Mouse (Mus musculus) olfactory bulb, adult 2 months (tissue): ENCODE measurements around the gene Mypop. TPM values are rescaled to one million over a fixed set of nuclear protein-coding genes. Genes with fewer than 3 reads are reported as not detected.

Experiments used
- H3K27ac ChIP-seq: fragments of 200-500 bp; 2 replicates; pipeline ENCODE4 v1.5.1; 2012; ENCODE audit warnings: low read depth, low read length; ENCODE audit not compliant: insufficient read depth
- H3K4me1 ChIP-seq: fragments of 200-500 bp; 2 replicates; pipeline ENCODE4 v1.6.1; 2012; ENCODE audit warnings: low read length; ENCODE audit not compliant: control insufficient read depth, insufficient read depth
- H3K4me3 ChIP-seq: fragments of 200-500 bp; 2 replicates; pipeline ENCODE4 v1.5.1; 2012; ENCODE audit warnings: mild to moderate bottlenecking, low read depth, low read length, moderate library complexity; ENCODE audit not compliant: insufficient read depth
- CTCF ChIP-seq: fragments of 200-500 bp; IDR thresholded peaks from 2 replicates; pipeline ENCODE4 v1.5.1; 2012; ENCODE audit warnings: low read depth, mild to moderate bottlenecking, low read length, moderate library complexity; ENCODE audit not compliant: insufficient read depth
- POLR2A ChIP-seq: fragments of 200-500 bp; IDR thresholded peaks from 2 replicates; pipeline ENCODE4 v1.6.1; 2012; ENCODE audit warnings: mild to moderate bottlenecking, low read depth, low read length, moderate library complexity; ENCODE audit not compliant: insufficient read depth
- WGBS: fragments of 180-500 bp; shearing (Covaris S2); methylation state at CpG from one replicate; pipeline ENCODE4 v1.1.7; 2018; 5-methylcytosine and 5-hydroxymethylcytosine counted together
- polyA plus RNA-seq: library from polyadenylated mRNA; stranded (reverse); fragments of >200 nt; gene quantifications from 2 replicates; pipeline ENCODE4 v1.2.4, GENCODE M21; 2012; ENCODE audit warnings: low replicate concordance; ENCODE audit not compliant: missing spikeins, insufficient read depth, insufficient read length

The Mypop gene
- polyA plus RNA-seq, 1 experiment = not detected

DNA sequence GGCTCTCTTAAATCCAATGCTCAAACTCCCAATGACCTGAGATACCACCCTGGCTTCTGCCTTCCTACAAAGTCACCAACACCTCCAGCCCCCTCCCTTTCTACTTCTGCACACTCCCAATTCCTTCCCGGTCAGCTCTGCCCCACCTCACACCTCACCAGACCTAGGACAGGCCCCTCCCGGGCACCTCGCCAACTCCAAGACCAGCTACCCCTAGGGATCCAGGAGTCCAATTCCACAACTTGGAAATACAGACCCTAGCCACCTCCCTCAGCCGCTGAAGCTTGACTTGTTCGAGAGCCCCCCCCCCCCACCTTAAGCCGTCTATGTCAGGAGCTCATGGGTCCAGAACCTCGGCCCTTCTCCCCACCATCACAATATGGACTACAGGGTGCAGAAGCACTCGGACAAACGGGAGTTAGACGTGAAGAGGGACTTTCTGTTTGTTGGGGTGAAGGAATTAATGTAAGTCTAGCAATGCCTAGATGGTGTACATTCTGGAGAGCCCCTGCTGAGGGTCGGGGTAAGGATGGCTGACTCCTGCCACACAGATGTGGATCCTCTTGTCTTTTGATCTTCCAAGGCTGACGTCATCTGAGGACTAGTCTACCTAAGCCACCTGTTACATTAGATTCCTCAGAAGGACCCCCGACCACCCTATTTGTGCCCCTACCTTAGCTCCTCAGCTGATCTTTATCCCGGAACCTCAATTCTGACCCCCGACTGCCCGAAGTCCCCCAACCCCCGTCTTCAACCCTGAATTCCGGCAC is 31.3 kb downstream of the Mypop start:
- Histone ChIP-seq H3K4me1 (peaks cover 4% of the 10 kb centered on the region; the same call in 1 of the 2 replicates), H3K4me3 (no peak overlapping the region), H3K27ac (no peak overlapping the region)
- TF ChIP-seq POLR2A = no peak
- TF ChIP-seq CTCF = no peak
- 60% methylated on average over 18 of the region's 18 CpGs for WGBS

DNA sequence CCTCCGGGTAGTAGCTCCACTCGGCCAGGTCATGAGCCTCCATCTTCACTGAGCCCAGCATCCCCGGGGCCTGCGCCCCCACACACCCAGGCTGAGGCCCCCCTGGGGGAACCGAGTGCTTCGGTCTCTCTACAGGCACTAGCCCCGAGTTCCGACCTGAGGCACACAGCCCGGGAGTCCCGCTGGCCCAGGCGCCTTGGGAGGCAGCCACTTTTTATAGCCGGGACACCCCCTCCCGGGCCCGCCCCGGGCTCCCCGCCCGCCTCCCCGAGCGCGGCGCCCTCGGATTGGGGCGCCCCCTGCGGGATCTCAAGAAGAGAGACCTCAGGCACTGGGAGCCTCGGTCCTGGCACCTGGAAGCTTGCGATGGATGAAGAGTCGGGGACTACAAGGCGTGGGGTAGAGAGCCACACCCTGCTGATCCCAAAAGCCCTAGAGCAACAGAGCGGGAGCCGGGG is 32.3 kb downstream of the Mypop start, which contains the start of gene Foxa3:
Gene Foxa3 (minus strand): TSS at position 182 of the 458 bp plus-strand sequence.
- 4% methylated on average over 30 of the region's 30 CpGs for WGBS
- no peak for TF ChIP-seq POLR2A
- no peak within 1 kb of the TSS for H3K27ac ChIP-seq
- peaks cover 4% of the 10 kb centered on the region; the same call in 1 of the 2 replicates for H3K4me1 ChIP-seq
- peak within 1 kb of the TSS; percentile 85 for H3K4me3 ChIP-seq

DNA sequence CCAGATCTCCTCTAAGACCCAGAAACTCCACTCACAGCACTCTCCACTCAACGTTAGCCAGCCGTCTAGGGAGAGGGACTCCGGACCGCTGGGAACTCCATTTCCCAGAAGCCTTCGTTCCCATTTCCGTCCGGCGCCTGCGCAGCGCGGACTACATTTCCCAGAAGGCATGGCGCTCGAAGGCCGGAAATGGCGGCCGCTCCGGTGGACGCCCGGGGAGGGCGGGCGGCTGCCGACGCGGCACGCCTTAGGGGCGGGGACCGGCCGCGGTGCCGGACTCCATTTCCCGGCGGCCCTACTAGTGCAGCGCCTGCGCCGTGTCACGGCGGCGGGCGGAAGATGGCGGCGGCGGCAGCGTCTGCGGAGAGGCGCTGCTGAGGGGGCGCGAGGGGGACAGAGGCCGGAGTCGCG is 33.1 kb downstream of the Mypop start, which contains the start of gene Sympk:
Gene Sympk (plus strand): TSS at position 282 of the 411 bp plus-strand sequence.
- peak; percentile 47; the same call in 1 of the 2 replicates for TF ChIP-seq POLR2A
- no peak for TF ChIP-seq CTCF

DNA sequence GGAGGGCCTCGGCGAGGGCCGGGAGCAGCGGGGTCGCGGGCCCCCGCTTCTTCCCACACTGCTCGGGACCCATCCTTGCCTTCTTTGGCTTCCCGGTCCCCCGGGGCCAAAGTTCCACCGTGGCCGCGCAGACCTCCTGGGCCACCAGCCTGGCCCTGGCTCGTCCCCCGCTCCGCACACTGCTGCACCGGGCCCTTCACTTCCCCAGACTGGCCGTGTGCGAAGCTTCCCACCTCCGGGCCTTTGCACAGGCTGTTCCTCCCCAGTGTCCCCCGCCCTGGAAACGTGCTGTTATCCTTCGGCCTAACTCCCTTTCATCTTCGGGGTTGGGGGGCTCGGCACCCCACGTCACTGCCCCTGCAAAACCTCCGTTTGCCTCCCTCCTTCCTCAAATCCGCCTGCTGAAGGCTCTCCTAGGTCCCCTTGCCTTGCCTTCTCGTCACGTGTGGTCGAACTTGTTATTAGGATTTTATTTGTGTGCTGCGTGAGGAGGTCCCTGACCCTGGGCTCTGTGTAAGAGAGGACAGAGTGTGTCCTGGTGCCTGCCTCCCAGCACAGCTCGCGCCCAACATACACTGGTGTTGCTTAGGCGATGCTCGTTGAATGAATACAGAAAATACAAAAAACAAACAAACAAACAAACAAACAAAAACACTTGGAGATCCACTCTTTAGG is 33.7 kb downstream of the Mypop start:
- TF ChIP-seq CTCF (no peak), POLR2A (no peak)
- under 1% methylated on average over 28 of the region's 36 CpGs for WGBS
- H3K4me1 ChIP-seq = peaks cover 4% of the 10 kb centered on the region; the same call in 1 of the 2 replicates
- H3K4me3 ChIP-seq = peak overlapping the region; percentile 85
- no peak overlapping the region for H3K27ac ChIP-seq

More for the DNA sequence above, 33.1 kb downstream of the Mypop start, which contains the start of gene Sympk:
- H3K27ac ChIP-seq = no peak within 1 kb of the TSS
- peaks cover 4% of the 10 kb centered on the region; the same call in 1 of the 2 replicates for H3K4me1 ChIP-seq
- 2% methylated on average over 49 of the region's 50 CpGs for WGBS
- H3K4me3 ChIP-seq = peak within 1 kb of the TSS; percentile 85

DNA sequence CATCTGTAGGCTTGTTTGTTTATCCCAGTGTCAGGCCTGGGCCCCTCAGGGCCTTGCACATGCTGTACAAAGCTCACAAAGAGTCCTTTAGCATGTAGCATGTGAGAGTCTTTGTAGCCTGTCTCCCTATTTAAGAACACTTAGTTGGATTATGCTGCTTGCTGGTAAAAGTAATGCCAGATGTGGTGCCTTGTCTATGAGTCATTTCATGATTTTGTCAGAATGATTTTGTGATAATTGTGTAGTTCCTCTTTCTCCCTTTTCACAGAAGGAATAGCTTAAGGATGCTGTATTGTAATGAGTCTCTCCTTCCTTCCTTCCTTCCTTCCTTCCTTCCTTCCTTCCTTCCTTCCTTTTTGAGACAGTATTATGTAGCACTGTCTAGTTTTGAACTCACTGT is 37.0 kb downstream of the Mypop start:
- H3K27ac ChIP-seq = no peak overlapping the region
- H3K4me3 ChIP-seq = no peak overlapping the region
- H3K4me1 ChIP-seq = peaks cover 4% of the 10 kb centered on the region; the same call in 1 of the 2 replicates
- TF ChIP-seq POLR2A (no peak), CTCF (no peak)

DNA sequence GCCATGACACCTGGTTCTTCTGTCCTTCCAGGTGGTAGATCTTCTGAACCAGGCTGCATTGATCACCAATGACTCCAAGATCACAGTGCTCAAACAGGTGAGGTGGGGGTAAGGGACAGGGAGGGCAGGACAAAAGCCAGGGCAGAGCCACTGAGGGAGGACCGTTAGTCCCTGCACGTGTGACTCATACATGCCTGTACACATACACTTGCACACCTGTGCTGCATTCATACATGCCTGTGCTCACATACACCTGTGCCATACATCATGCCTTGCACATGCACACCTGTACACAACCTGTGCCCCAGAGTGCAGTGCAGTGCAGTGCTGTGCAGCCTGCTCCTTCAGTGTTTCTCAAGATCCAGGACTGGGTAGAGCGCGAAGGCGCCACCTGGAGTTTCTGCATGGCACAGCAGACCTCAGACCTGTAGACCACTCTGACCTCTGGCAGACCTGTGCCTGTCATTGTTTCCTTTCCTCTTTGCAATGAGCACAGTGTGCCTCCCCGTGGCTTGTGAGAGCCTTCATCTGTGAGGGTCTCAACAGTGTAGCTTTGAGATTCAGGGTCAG is 38.1 kb downstream of the Mypop start:
- 50% methylated on average over 6 of the region's 6 CpGs for WGBS
- Histone ChIP-seq H3K27ac (no peak overlapping the region), H3K4me1 (peaks cover 4% of the 10 kb centered on the region; the same call in 1 of the 2 replicates), H3K4me3 (no peak overlapping the region)
- TF ChIP-seq CTCF (no peak; the same call in 1 of the 2 replicates), POLR2A (no peak)

DNA sequence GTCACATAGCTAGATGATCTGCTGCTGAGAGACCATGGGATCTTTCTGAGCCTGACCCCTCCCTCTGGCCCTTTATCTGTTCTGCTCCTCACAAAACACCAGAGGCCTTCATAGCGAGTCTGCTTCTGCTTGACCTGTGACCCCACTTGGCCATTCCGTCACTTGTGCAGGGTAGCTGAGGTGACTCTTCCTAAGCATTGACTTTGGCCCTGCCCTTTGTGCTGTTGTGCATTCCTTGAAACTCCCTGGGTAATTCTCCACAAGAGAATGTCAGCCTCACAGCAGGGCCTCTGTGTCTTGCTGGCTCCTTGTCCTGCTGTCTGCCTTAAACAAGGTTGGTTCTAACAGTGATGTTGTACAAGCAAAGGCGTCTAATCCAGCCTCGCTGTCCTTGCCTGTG is 40.6 kb downstream of the Mypop start:
- TF ChIP-seq POLR2A (no peak), CTCF (no peak)
- no peak overlapping the region for H3K4me3 ChIP-seq
- WGBS = 70% methylated on average over 4 of the region's 4 CpGs
- H3K27ac ChIP-seq = no peak overlapping the region
- H3K4me1 ChIP-seq = no peaks in the 10 kb centered on the region

DNA sequence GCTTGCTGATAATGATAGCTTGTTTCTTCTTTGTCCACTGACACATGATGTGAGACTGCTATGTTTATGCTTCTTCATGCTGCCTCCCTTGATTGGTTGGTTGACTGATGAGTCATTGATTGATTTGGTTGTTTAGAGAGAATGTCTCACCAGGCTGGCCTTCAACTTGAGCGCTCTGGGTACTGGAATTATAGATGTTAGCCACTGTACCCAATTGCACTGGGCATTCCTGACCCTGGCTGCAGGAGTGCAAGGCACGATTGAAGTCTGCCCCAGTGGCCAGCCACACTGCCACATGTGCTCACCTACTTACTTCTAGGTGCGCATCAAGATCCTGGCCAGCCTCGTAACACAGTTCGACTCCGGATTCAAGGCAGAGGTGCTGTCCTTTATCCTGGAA is 53.6 kb downstream of the Mypop start:
- WGBS = 95% methylated on average over 6 of the region's 6 CpGs

More for the DNA sequence above, 53.6 kb downstream of the Mypop start:
- peaks cover 2% of the 10 kb centered on the region; the same call in 1 of the 2 replicates for H3K4me1 ChIP-seq
- no peak for TF ChIP-seq POLR2A
- TF ChIP-seq CTCF = no peak
- no peak overlapping the region for H3K4me3 ChIP-seq
- no peak overlapping the region for H3K27ac ChIP-seq
